Mouse (Mus musculus): Measurements from ENCODE around the gene Lhx4.

- TF ChIP-seq CTCF (IDR thresholded peaks at IDR 0.05; ENCODE audit: low read depth) (no peak), EP300 (IDR thresholded peaks at IDR 0.05; ENCODE audit: low read depth) (no peak)
Observed at GRCm38 (mm10) chr1:155689141-155689540, 62.3 kb downstream of the Lhx4 start.
